Mouse (Mus musculus) neural tube, embryonic 15.5 days (tissue): ENCODE data around the gene Olfr243. TPM values are rescaled to one million over a fixed set of nuclear protein-coding genes. Genes with fewer than 3 reads are reported as not detected.
"Not testable (repeated sequence)": the region's sequence is repeated elsewhere in the genome, so short reads cannot be mapped to it uniquely, and the experiment has no call there.

Source experiments
- ATAC-seq: fragments of 200-750 bp; cut with Nextera tagmentation; 2 replicates; pipeline ENCODE4 v1.8.0; 2017; ENCODE audit warnings: mild to moderate bottlenecking, moderate TSS enrichment, moderate library complexity; ENCODE audit not compliant: low FRiP score
- H3K27ac ChIP-seq: fragments of 300-500 bp; sonication (generic); replicated peaks from 2 replicates; pipeline ENCODE4 v1.5.1; 2015; ENCODE audit warnings: mild to moderate bottlenecking, inconsistent platforms
- H3K27me3 ChIP-seq: fragments of 300-500 bp; sonication (generic); replicated peaks from 2 replicates; pipeline ENCODE4 v1.6.1; 2015; ENCODE audit warnings: inconsistent platforms
- H3K36me3 ChIP-seq: fragments of 300-500 bp; sonication (generic); 2 replicates; pipeline ENCODE4 v1.6.1; 2015; ENCODE audit warnings: inconsistent platforms
- H3K4me1 ChIP-seq: fragments of 300-500 bp; sonication (generic); 2 replicates; pipeline ENCODE4 v1.6.1; 2015; ENCODE audit warnings: inconsistent platforms
- H3K4me2 ChIP-seq: fragments of 300-500 bp; sonication (generic); 2 replicates; pipeline ENCODE4 v1.6.1; 2015; ENCODE audit warnings: inconsistent platforms, mild to moderate bottlenecking, moderate library complexity
- H3K4me3 ChIP-seq: fragments of 300-500 bp; sonication (generic); replicated peaks from 2 replicates; pipeline ENCODE4 v1.5.1; 2015; ENCODE audit warnings: mild to moderate bottlenecking, inconsistent platforms
- H3K9ac ChIP-seq: fragments of 300-500 bp; sonication (generic); replicated peaks from 2 replicates; pipeline ENCODE4 v1.6.1; 2015; ENCODE audit warnings: mild to moderate bottlenecking, inconsistent platforms
- H3K9me3 ChIP-seq: fragments of 300-500 bp; sonication (generic); replicated peaks from 2 replicates; pipeline ENCODE4 v1.6.1; 2016; ENCODE audit warnings: inconsistent platforms
- WGBS: fragments of 180-500 bp; shearing (Covaris S2); methylation state at CpG from one replicate; pipeline ENCODE4 v1.1.7; 2015; ENCODE audit warnings: mixed read lengths; 5-methylcytosine and 5-hydroxymethylcytosine counted together
- polyA plus RNA-seq: library from polyadenylated mRNA; unstranded; fragments of >200 nt; fragmentation: Nextera tagmentation; extraction: Ambion mirVana; gene quantifications from 2 replicates; pipeline ENCODE4 v1.2.1, GENCODE M21; 2015

Olfr243 gene
- polyA plus RNA-seq: not detected in 2 replicates

DNA sequence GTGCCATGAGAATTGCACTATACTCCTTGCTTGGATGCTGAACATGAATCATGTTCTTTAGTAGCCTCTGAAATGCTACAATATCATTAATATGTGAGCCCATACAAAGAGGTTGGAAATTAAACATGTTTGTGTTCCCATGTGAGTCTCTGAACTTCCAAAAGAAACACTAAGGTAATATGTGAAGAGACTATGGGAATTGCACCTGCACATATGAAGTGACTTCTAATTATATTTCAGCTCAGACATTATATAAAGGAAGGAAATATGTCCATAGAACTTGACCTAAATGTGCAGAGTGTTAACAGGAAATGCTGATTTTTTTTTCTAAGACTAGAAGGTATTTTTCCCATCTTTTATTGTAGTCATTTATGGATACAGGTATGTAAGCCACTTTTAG, at the start of gene Olfr243:
Olfr243 (plus strand) TSS at position 301 of the 400 bp plus-strand sequence.
- Histone ChIP-seq H3K9ac (no peak within 1 kb of the TSS), H3K27ac (no peak within 1 kb of the TSS), H3K27me3 (no peaks in the 10 kb centered on the region), H3K36me3 (no peaks in the 10 kb centered on the region), H3K4me2 (no peak within 1 kb of the TSS), H3K9me3 (no peaks in the 10 kb centered on the region), H3K4me3 (no peak within 1 kb of the TSS), H3K4me1 (no peaks in the 10 kb centered on the region)
- ATAC-seq: no peak

DNA sequence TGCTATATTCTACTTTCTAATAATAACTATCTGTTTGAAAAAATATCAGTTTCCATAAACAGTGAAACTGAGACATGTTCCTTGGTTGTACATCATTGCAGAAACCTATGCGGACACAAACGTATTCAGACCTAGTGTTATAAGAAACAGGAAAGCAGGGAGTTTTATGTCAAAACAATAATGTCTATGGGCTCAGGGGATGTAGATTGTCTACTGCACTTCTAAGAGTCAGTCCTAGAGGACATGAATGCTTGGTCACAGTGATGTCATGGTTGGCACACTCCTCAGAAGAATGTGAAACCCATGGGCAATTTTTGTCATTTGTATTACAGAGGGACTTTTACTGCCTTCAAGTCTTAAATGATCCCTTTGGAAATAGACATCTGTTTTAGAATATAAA, 43.4 kb upstream of the Olfr243 start, which contains the start of gene Olfr624:
Olfr624 (minus strand) TSS at position 101 of the 400 bp plus-strand sequence.
- Histone ChIP-seq H3K4me1 (no peaks in the 10 kb centered on the region), H3K9me3 (no peaks in the 10 kb centered on the region), H3K4me3 (no peak within 1 kb of the TSS), H3K27ac (no peak within 1 kb of the TSS), H3K36me3 (no peaks in the 10 kb centered on the region), H3K9ac (no peak within 1 kb of the TSS), H3K4me2 (no peak within 1 kb of the TSS), H3K27me3 (no peaks in the 10 kb centered on the region)
- no peak for ATAC-seq
- WGBS: 88% methylated on average over 2 of the region's 2 CpGs

DNA sequence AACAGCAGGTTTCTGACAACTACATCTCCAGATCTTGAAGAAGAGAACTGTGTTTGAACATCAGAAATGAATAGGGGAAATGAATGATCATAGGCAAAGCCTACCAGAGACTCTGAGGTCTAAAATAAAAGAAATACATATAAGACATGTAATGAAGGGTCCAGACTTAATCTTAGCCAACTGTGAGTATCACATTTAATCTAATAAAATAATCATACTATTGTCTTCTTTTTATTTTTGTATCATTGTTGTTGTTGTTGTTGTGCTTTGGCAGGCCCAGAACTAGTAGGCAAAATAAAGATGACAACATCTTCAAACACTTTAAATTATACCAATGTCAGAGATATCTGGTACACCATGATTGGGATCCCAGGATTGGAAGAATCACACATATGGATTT, 32.1 kb upstream of the Olfr243 start, which contains the start of gene Olfr625-ps1:
Olfr625-ps1 (plus strand) TSS at position 301 of the 400 bp plus-strand sequence.
- Histone ChIP-seq H3K27me3 (no peaks in the 10 kb centered on the region), H3K9ac (no peak within 1 kb of the TSS), H3K4me1 (no peaks in the 10 kb centered on the region), H3K36me3 (no peaks in the 10 kb centered on the region), H3K4me2 (no peak within 1 kb of the TSS), H3K4me3 (no peak within 1 kb of the TSS), H3K27ac (no peak within 1 kb of the TSS), H3K9me3 (no peaks in the 10 kb centered on the region)
- no peak for ATAC-seq

DNA sequence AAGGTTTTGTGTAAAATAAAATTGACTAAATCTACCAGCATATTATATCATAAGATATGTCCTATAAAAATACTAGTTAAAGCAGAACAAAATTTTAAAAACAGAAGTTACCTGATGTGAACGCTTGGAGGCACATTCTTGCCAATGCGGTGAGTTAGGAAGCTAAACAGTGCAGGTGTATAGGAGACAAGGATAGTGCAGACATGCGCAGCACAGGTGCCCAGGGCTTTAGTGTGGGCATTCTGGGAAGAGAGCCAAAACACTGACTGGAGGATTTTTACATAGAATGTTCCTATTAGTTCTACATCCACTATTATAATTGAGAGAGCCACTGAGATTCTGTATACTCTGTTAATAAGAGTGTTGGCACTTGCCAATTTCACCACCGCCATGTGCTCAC, 15.0 kb upstream of the Olfr243 start:
- no peaks in the 10 kb centered on the region for H3K4me1 ChIP-seq
- no peak for ATAC-seq
- no peak overlapping the region for H3K4me3 ChIP-seq
- 90% methylated on average over 4 of the region's 4 CpGs for WGBS
- H3K27me3 ChIP-seq: no peaks in the 10 kb centered on the region
- no peak overlapping the region for H3K4me2 ChIP-seq
- H3K9me3 ChIP-seq: no peaks in the 10 kb centered on the region
- H3K27ac ChIP-seq: no peak overlapping the region
- no peaks in the 10 kb centered on the region for H3K36me3 ChIP-seq
- no peak overlapping the region for H3K9ac ChIP-seq

DNA sequence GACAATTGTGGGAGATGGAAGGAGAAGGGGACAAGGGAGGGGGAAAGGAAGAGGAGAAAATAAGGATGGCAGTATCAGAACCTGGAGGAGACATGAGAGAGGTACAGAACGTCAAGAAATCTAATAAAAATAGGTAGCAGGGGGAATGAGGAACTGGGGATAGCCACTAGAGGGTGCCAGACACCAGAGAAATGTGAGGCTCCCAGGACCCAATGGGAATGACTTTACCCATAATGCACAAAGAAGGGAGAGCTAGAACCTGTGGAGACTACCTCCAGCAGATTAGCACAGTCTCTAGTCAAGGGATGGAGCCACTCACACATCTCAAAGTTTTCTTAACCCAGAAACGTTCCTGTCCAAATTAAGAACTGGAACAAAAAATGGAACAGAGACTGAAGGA, 2.4 kb upstream of the Olfr243 start:
- ATAC-seq: no peak
- H3K27ac ChIP-seq: no peak overlapping the region
- WGBS: 33% methylated on average over 2 of the region's 2 CpGs

DNA sequence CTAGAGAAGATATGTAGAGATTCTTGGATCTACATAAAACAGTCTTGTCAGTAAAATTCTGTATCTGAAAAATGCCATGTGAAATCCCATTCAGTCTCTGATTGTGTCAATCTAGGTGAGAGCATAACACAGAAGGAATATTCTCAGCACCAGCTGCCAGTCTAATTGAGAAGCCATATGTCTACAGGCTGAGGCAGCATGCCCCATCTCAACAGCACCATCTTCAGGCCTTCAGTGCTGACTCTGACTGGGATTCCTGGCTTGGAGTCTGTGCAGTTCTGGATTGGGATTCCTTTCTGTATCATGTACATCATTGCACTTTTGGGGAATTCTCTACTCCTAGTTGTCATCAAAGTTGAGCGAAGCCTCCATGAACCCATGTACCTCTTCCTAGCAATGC, 1.9 kb downstream of the Olfr243 start:
- H3K9me3 ChIP-seq, H3K27me3 ChIP-seq, H3K36me3 ChIP-seq, H3K9ac ChIP-seq, H3K4me2 ChIP-seq, ATAC-seq, H3K4me3 ChIP-seq, H3K4me1 ChIP-seq, H3K27ac ChIP-seq: not testable (repeated sequence)
- 87% methylated on average over 1 of the region's 1 CpGs for WGBS

More for the DNA sequence above, 2.4 kb upstream of the Olfr243 start:
- Histone ChIP-seq H3K9ac (no peak overlapping the region), H3K9me3 (no peaks in the 10 kb centered on the region), H3K4me1 (no peaks in the 10 kb centered on the region), H3K27me3 (no peaks in the 10 kb centered on the region), H3K4me3 (no peak overlapping the region), H3K4me2 (no peak overlapping the region), H3K36me3 (no peaks in the 10 kb centered on the region)

DNA sequence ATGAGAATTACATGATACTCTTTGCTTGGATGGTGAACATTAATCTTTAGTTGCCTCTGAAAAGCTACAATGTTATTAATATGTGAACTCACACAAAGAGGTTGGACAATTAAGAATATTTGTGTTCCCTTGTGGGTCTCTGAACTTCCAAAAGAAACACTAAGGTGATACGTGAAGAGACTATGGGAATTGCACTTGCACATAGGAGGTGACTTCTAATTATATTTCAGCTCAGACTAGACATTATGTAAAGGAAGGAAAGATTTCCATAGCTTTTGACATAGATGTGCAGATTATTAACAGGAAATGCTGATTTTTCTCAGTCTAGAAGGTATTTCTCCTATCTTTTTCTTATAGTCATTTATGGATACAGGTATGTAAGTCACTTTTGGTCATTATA, 15.6 kb downstream of the Olfr243 start, which contains the start of gene Olfr628:
Olfr628 (plus strand) TSS at position 301 of the 400 bp plus-strand sequence.
- no peak for ATAC-seq
- Histone ChIP-seq H3K36me3 (no peaks in the 10 kb centered on the region), H3K4me3 (no peak within 1 kb of the TSS), H3K9ac (no peak within 1 kb of the TSS), H3K4me1 (no peaks in the 10 kb centered on the region), H3K27ac (no peak within 1 kb of the TSS), H3K27me3 (no peaks in the 10 kb centered on the region), H3K4me2 (no peak within 1 kb of the TSS), H3K9me3 (no peaks in the 10 kb centered on the region)
- WGBS: 97% methylated on average over 1 of the region's 1 CpGs

DNA sequence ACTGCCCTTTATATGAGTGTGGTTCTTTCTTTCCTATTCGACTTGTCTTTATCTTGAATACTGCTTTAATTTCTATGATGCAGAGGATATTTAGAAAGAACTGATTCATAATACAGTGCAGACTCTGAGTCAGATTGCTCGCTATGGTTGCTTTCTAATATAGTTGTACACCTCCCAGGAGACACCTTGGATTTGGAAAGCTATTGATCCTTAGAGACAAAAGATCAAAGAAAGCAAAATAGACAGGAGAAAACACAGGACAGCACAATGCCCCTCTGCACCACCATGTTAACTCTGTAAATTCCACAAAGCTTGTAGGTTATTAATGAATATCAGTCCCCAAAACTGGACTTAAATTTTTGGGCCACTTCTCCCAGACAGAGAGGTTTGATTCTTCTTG, 30.4 kb downstream of the Olfr243 start, which contains the start of gene Olfr629:
Olfr629 (minus strand) TSS at position 101 of the 400 bp plus-strand sequence.
- WGBS: 83% methylated on average over 2 of the region's 2 CpGs
- no peak within 1 kb of the TSS for H3K4me3 ChIP-seq

DNA sequence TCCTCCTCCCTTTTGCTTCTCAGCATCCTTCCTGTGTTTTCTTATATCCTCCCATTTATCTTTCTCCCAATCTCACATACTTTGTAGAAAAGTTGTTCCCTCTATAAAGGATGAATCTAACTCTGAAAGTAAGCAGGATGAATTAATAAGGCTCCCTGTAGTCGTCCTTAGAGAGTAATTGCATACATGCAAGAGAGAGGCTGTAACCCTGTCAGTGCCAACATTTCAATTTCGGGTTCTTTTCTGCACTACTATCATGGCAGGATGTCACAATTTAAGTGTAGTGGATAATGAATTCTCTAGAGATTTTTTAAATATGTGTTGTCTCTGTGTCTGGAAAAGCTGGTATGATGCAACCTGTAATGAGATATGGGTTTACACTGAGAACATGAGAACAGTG, 42.8 kb downstream of the Olfr243 start, which contains the start of gene Olfr630:
Olfr630 (minus strand) TSS at position 101 of the 400 bp plus-strand sequence.
- 53% methylated on average over 2 of the region's 2 CpGs for WGBS

More for the DNA sequence above, 30.4 kb downstream of the Olfr243 start, which contains the start of gene Olfr629:
- Histone ChIP-seq H3K27me3 (no peaks in the 10 kb centered on the region), H3K36me3 (no peaks in the 10 kb centered on the region), H3K9ac (no peak within 1 kb of the TSS), H3K4me2 (no peak within 1 kb of the TSS), H3K27ac (no peak within 1 kb of the TSS), H3K9me3 (no peaks in the 10 kb centered on the region), H3K4me1 (no peaks in the 10 kb centered on the region)
- ATAC-seq: no peak

DNA sequence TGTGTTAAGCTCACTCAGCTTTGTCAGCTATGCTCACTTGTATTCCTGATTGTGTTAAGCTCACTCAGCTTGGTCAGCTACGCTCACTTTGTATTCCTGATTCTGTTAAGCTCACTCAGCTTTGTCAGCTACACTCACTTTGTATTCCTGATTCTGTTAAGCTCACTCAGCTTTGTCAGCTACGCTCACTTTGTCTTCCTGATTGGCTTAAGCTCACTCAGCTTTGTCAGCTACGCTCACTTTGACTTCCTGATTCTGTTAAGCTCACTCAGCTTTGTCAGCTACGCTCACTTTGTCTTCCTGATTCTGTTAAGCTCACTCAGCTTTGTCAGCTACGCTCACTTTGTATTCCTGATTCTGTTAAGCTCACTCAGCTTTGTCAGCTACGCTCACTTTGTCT, 47.7 kb downstream of the Olfr243 start:
- 87% methylated on average over 6 of the region's 6 CpGs for WGBS
- H3K36me3 ChIP-seq, ATAC-seq: not testable (repeated sequence)

More for the DNA sequence above, 42.8 kb downstream of the Olfr243 start, which contains the start of gene Olfr630:
- Histone ChIP-seq H3K9me3 (no peaks in the 10 kb centered on the region), H3K27ac (no peak within 1 kb of the TSS), H3K36me3 (no peaks in the 10 kb centered on the region), H3K27me3 (no peaks in the 10 kb centered on the region), H3K4me1 (no peaks in the 10 kb centered on the region), H3K4me3 (no peak within 1 kb of the TSS), H3K9ac (no peak within 1 kb of the TSS), H3K4me2 (no peak within 1 kb of the TSS)
- ATAC-seq: no peak

DNA sequence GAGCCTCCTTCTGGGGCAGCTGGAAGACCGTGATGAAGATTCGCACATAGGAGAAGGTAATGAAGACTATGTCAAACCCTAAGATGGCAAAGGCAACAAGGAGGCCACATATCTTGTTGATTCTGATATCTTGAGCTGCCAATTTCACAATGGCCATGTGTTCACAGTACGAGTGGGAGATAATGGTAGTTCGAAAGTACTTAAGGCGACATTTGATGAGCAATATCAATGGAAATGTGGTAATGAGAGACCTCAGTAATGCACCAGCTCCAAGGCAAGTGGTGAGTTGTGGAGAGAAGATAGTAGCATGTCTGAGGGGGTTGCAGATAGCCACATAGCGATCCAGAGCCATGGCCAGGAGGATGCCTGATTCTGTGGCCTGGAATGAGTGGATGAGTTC, 53.2 kb downstream of the Olfr243 start:
- H3K27me3 ChIP-seq, H3K9ac ChIP-seq, H3K9me3 ChIP-seq, H3K4me1 ChIP-seq, H3K4me2 ChIP-seq, ATAC-seq, H3K27ac ChIP-seq, H3K36me3 ChIP-seq, H3K4me3 ChIP-seq: not testable (repeated sequence)
- WGBS: 93% methylated on average over 6 of the region's 6 CpGs

More for the DNA sequence above, 47.7 kb downstream of the Olfr243 start:
- not testable (repeated sequence) for H3K9ac ChIP-seq, H3K27me3 ChIP-seq, H3K4me1 ChIP-seq, H3K9me3 ChIP-seq, H3K4me2 ChIP-seq, H3K4me3 ChIP-seq, H3K27ac ChIP-seq
